Mouse (Mus musculus): Measurements from ENCODE around the gene Ttll9. TPM values are rescaled to one million over a fixed set of nuclear protein-coding genes. Genes with fewer than 3 reads are reported as not detected.

The Ttll9 gene
- total RNA-seq, 2 experiments from 2014 or later, result not detected

GRCm38 (mm10) chr2:153005981-153006380 is 43.7 kb downstream of the Ttll9 start:
- intact Hi-C loops (cut with DNase I), result no loop called here
- DNase-seq, result no peak

- no peak for DNase-seq
- intact Hi-C loops (cut with DNase I), result no loop called here
Observed at GRCm38 (mm10) chr2:153009192-153009973, 47.1 kb downstream of the Ttll9 start.

- no peak for DNase-seq
- intact Hi-C loops (cut with DNase I), result loop anchor here (10.0 kb wide), 1 partner anchor 319 kb away; no protein-coding TSS in a partner anchor
Observed at GRCm38 (mm10) chr2:153013724-153014515, 51.6 kb downstream of the Ttll9 start.

- peak; percentile 96 to 97 for DNase-seq
- intact Hi-C loops (cut with DNase I), result loop anchor here (1.0 to 10.0 kb wide), 2 partner anchors 101 to 320 kb away; no protein-coding TSS in a partner anchor
Observed at GRCm38 (mm10) chr2:153014758-153015593, 52.7 kb downstream of the Ttll9 start, which contains the start of gene Pdrg1. Gene Pdrg1, minus strand, starts transcription at chr2:153015427.

- intact Hi-C loops (cut with DNase I), result loop anchor here (1.0 to 10.0 kb wide), 2 partner anchors 102 to 321 kb away; no protein-coding TSS in a partner anchor
- no peak for DNase-seq
Observed at GRCm38 (mm10) chr2:153015804-153016203, 53.5 kb downstream of the Ttll9 start.

- intact Hi-C loops (cut with DNase I), result loop anchor here (10.0 kb wide), 1 partner anchor 322 kb away; no protein-coding TSS in a partner anchor
Observed at GRCm38 (mm10) chr2:153016786-153017185, 54.5 kb downstream of the Ttll9 start.

GRCm38 (mm10) chr2:153019355-153019754 is 57.1 kb downstream of the Ttll9 start:
- intact Hi-C loops (cut with DNase I), result loop anchor here (10.0 kb wide), 1 partner anchor 325 kb away; no protein-coding TSS in a partner anchor
- DNase-seq, result no peak

More at GRCm38 (mm10) chr2:153016786-153017185, 54.5 kb downstream of the Ttll9 start:
- no peak for DNase-seq

- no peak for DNase-seq
- intact Hi-C loops (cut with DNase I), result no loop called here
Observed at GRCm38 (mm10) chr2:153021163-153021562, 58.9 kb downstream of the Ttll9 start.

GRCm38 (mm10) chr2:153022855-153023254 is 60.6 kb downstream of the Ttll9 start:
- intact Hi-C loops (cut with DNase I), result no loop called here
- DNase-seq, result no peak

GRCm38 (mm10) chr2:153026052-153026451 is 63.8 kb downstream of the Ttll9 start:
- DNase-seq, result no peak
- intact Hi-C loops (cut with DNase I), result no loop called here

- DNase-seq, result no peak
- intact Hi-C loops (cut with DNase I), result no loop called here
Observed at GRCm38 (mm10) chr2:153027501-153027900, 65.2 kb downstream of the Ttll9 start.

GRCm38 (mm10) chr2:153030422-153030821 is 68.1 kb downstream of the Ttll9 start:
- no peak for DNase-seq
- intact Hi-C loops (cut with DNase I), result no loop called here

- no peak for DNase-seq
- intact Hi-C loops (cut with DNase I), result no loop called here
Observed at GRCm38 (mm10) chr2:153031126-153032082, 69.1 kb downstream of the Ttll9 start, which contains the start of gene Xkr7. Gene Xkr7, plus strand, starts transcription at chr2:153031852.

GRCm38 (mm10) chr2:153032083-153032842 is 70.0 kb downstream of the Ttll9 start:
- intact Hi-C loops (cut with DNase I), result no loop called here
- DNase-seq, result peak; percentile 88 to 94

- intact Hi-C loops (cut with DNase I), result no loop called here
- no peak for DNase-seq
Observed at GRCm38 (mm10) chr2:153032973-153033372, 70.7 kb downstream of the Ttll9 start.

- DNase-seq, result no peak
- intact Hi-C loops (cut with DNase I), result no loop called here
Observed at GRCm38 (mm10) chr2:153033545-153034230, 71.4 kb downstream of the Ttll9 start.

- no peak for DNase-seq
- intact Hi-C loops (cut with DNase I), result no loop called here
Observed at GRCm38 (mm10) chr2:153036690-153037089, 74.4 kb downstream of the Ttll9 start.

GRCm38 (mm10) chr2:153043886-153044285 is 81.6 kb downstream of the Ttll9 start:
- intact Hi-C loops (cut with DNase I), result no loop called here
- DNase-seq, result no peak

All from heart, postnatal 10 days (tissue).